Mouse (Mus musculus) kidney, adult 2 months (tissue): ENCODE data around the gene Parp12. TPM values are rescaled to one million over a fixed set of nuclear protein-coding genes. Genes with fewer than 3 reads are reported as not detected.
A peak's percentile ranks its signal among the peaks of the same experiment; 100 is the strongest.

ENCODE experiments used
- DNase-seq: peaks from one replicate; pipeline ENCODE4 v3.0.0; 2021
- H3K27ac ChIP-seq: fragments of 200-500 bp; 2 replicates; pipeline ENCODE4 v1.5.1; 2012; ENCODE audit warnings: low read depth, low read length, control low read depth, inconsistent platforms; ENCODE audit not compliant: insufficient read depth
- H3K27me3 ChIP-seq: fragments of 200-500 bp; replicated peaks from 2 replicates; pipeline ENCODE4 v1.6.1; 2012; ENCODE audit warnings: mild to moderate bottlenecking, moderate library complexity, low read length, inconsistent platforms; ENCODE audit not compliant: control insufficient read depth, insufficient read depth
- H3K36me3 ChIP-seq: fragments of 200-500 bp; 2 replicates; pipeline ENCODE4 v1.6.1; 2012; ENCODE audit warnings: mild to moderate bottlenecking, moderate library complexity, low read length, inconsistent platforms; ENCODE audit not compliant: control insufficient read depth, insufficient read depth
- H3K4me1 ChIP-seq: fragments of 200-500 bp; 2 replicates; pipeline ENCODE4 v1.6.1; 2011; ENCODE audit warnings: low read length; ENCODE audit not compliant: control insufficient read depth, insufficient read depth
- H3K4me3 ChIP-seq: fragments of 200-500 bp; 2 replicates; pipeline ENCODE4 v1.5.1; 2011; ENCODE audit warnings: mild to moderate bottlenecking, low read depth, low read length, control low read depth; ENCODE audit not compliant: insufficient read depth
- CTCF ChIP-seq: fragments of 200-500 bp; conservative IDR thresholded peaks from 2 replicates; pipeline ENCODE4 v1.5.1; 2011; ENCODE audit warnings: low read depth, mild to moderate bottlenecking, control low read depth, low read length, moderate library complexity, mixed read lengths; ENCODE audit not compliant: insufficient read depth, insufficient read length
- POLR2A ChIP-seq: fragments of 200-500 bp; IDR thresholded peaks from one replicate; pipeline ENCODE4 v1.6.1; 2011; ENCODE audit warnings: low read depth, low read length, control low read depth
- WGBS: fragments of 180-500 bp; shearing (Covaris S2); methylation state at CpG from one replicate; pipeline ENCODE4 v1.1.7; 2018; 5-methylcytosine and 5-hydroxymethylcytosine counted together
- polyA plus RNA-seq: library from polyadenylated mRNA; depleted of rRNA; stranded (reverse); fragments of >200 nt; gene quantifications from 2 replicates; pipeline ENCODE4 v1.2.3, GENCODE M21; 2012

Gene Parp12
- polyA plus RNA-seq, 1 experiment: 20.1 TPM

GRCm38 (mm10) chr6:39120685-39121084 is 2.5 kb upstream of the Parp12 start:
- H3K4me3 ChIP-seq: no peak overlapping the region
- TF ChIP-seq CTCF (no peak), POLR2A (no peak)
- H3K27me3 ChIP-seq: no peaks in the 10 kb centered on the region
- no peak overlapping the region for H3K27ac ChIP-seq
- 49% methylated on average over 3 of the region's 3 CpGs for WGBS
- no peak for DNase-seq
- H3K4me1 ChIP-seq: peaks cover 6% of the 10 kb centered on the region; the same call in 1 of the 2 replicates
- H3K36me3 ChIP-seq: no peaks in the 10 kb centered on the region

GRCm38 (mm10) chr6:39118456-39118881 is 320 bp upstream of the Parp12 start:
- H3K27me3 ChIP-seq: no peaks in the 10 kb centered on the region
- 7% methylated on average over 49 of the region's 49 CpGs for WGBS
- H3K36me3 ChIP-seq: no peaks in the 10 kb centered on the region
- DNase-seq: no peak
- H3K4me3 ChIP-seq: peak overlapping the region; percentile 80
- peak overlapping the region; percentile 77 for H3K27ac ChIP-seq
- H3K4me1 ChIP-seq: peaks cover 6% of the 10 kb centered on the region; the same call in 1 of the 2 replicates
- TF ChIP-seq POLR2A: no peak
- no peak for TF ChIP-seq CTCF

- peaks cover 6% of the 10 kb centered on the region; the same call in 1 of the 2 replicates for H3K4me1 ChIP-seq
- H3K27ac ChIP-seq: no peak overlapping the region
- 100% methylated on average over 1 of the region's 1 CpGs for WGBS
- no peak for DNase-seq
- H3K27me3 ChIP-seq: no peaks in the 10 kb centered on the region
- TF ChIP-seq POLR2A (no peak), CTCF (no peak)
- H3K36me3 ChIP-seq: no peaks in the 10 kb centered on the region
- peak overlapping the region; percentile 4; the same call in 1 of the 2 replicates for H3K4me3 ChIP-seq
Measured at GRCm38 (mm10) chr6:39115438-39115837, 2.7 kb downstream of the Parp12 start.

GRCm38 (mm10) chr6:39113141-39113540 is 5.0 kb downstream of the Parp12 start:
- WGBS: 96% methylated on average over 3 of the region's 3 CpGs
- H3K27me3 ChIP-seq: no peaks in the 10 kb centered on the region
- no peak overlapping the region for H3K27ac ChIP-seq
- no peak overlapping the region for H3K4me3 ChIP-seq
- no peak for DNase-seq
- TF ChIP-seq POLR2A: no peak
- no peak for TF ChIP-seq CTCF
- H3K36me3 ChIP-seq: no peaks in the 10 kb centered on the region
- peaks cover 3% of the 10 kb centered on the region; the same call in 1 of the 2 replicates for H3K4me1 ChIP-seq

- Histone ChIP-seq H3K27me3 (no peaks in the 10 kb centered on the region), H3K4me1 (peaks cover 3% of the 10 kb centered on the region; the same call in 1 of the 2 replicates), H3K27ac (no peak overlapping the region), H3K4me3 (no peak overlapping the region), H3K36me3 (no peaks in the 10 kb centered on the region)
- DNase-seq: no peak
- TF ChIP-seq CTCF: no peak
- TF ChIP-seq POLR2A: no peak
- 88% methylated on average over 3 of the region's 3 CpGs for WGBS
Measured at GRCm38 (mm10) chr6:39112701-39113100, 5.4 kb downstream of the Parp12 start.

- 71% methylated on average over 2 of the region's 2 CpGs for WGBS
- Histone ChIP-seq H3K4me3 (no peak overlapping the region), H3K27me3 (no peaks in the 10 kb centered on the region), H3K36me3 (no peaks in the 10 kb centered on the region; the same call in 1 of the 2 replicates), H3K27ac (no peak overlapping the region), H3K4me1 (no peaks in the 10 kb centered on the region)
- TF ChIP-seq POLR2A (no peak), CTCF (peak; percentile 31; the same call in 1 of the 2 replicates)
- no peak for DNase-seq
Measured at GRCm38 (mm10) chr6:39106812-39107211, 11.3 kb downstream of the Parp12 start.

GRCm38 (mm10) chr6:39104631-39105030 is 13.5 kb downstream of the Parp12 start:
- Histone ChIP-seq H3K4me1 (no peaks in the 10 kb centered on the region), H3K27me3 (no peaks in the 10 kb centered on the region), H3K4me3 (no peak overlapping the region), H3K27ac (no peak overlapping the region), H3K36me3 (no peaks in the 10 kb centered on the region; the same call in 1 of the 2 replicates)
- WGBS: 73% methylated on average over 4 of the region's 4 CpGs
- DNase-seq: no peak
- no peak for TF ChIP-seq CTCF
- TF ChIP-seq POLR2A: no peak
